Mouse (Mus musculus) embryo, embryonic 10.5 days (tissue): Measurements from ENCODE around the gene Tbc1d25.

ENCODE experiments used
- DNase-seq: peaks from one replicate; pipeline ENCODE4 v3.0.0-alpha.2; 2015; ENCODE audit warnings: low spot score

Tbc1d25 gene

GRCm38 (mm10) chrX:8179646-8180045, 3.7 kb upstream of the Tbc1d25 start:
- DNase-seq, result no peak

- DNase-seq, result no peak
These were observed 2.9 kb upstream of the Tbc1d25 start for GRCm38 (mm10) chrX:8178871-8179270.

GRCm38 (mm10) chrX:8175169-8175503, 845 bp downstream of the Tbc1d25 start:
- no peak for DNase-seq

DNA sequence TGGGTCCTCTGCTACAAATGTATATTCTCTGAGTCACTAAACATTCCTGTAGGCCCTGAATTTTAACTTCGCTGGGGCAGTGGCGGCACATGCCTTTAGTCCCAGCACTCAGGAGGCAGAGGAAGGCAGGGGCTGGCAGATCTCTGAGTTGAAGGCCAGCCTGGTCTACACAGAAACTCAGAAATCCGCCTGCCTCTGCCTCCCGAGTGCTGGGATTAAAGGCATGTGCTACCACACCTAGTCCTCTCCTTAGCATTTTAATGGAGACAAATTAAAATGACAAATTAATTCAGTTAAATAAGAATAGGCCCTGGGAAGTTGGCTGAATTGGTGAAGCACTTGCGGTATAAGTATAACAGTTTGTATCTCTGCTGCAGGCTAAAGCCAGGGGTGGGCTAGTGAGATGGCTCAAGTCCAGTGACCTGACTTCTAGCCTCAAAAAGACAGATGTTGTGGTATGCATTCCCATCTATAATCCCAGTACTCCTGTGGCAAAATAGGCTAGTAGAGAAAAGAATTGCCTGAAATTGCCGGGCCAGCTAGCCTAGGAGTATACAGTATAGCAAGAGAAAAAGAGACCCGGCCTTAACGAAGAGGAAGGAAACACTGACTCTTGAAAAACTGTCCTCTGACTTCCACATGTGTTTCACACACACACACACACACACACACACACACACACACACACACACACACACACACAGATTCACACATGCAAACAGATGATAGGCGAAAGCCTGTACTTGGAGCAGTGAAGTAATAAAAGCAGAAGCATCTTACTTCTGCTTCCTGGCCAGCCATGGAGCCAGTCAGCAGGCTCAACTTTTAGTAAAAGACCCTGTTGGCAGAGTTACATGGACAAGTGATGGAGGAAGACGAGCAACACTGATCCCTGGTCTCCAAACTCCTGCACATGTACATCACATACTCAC, 8.0 kb downstream of the Tbc1d25 start:
- no peak for DNase-seq

DNA sequence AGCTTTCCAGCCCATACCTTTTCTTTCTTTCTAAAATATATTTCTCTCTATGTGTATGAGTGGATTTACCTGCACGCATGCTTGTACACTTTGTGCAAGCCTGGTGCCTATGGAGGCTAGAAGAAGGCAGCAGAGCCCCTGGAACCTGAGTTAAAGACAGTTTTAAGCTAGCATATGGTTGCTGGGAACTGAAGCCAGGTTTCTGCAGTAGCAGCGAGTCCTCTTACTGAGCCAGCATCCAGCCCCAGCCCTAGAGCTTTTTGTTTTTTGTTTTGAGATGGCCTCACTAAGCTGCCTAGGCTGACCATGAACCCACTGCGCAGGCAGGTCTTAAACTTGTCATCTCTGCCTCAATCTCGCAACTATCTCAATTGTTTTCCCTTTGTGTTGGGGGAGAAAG, 11.5 kb downstream of the Tbc1d25 start:
- DNase-seq, result no peak

DNA sequence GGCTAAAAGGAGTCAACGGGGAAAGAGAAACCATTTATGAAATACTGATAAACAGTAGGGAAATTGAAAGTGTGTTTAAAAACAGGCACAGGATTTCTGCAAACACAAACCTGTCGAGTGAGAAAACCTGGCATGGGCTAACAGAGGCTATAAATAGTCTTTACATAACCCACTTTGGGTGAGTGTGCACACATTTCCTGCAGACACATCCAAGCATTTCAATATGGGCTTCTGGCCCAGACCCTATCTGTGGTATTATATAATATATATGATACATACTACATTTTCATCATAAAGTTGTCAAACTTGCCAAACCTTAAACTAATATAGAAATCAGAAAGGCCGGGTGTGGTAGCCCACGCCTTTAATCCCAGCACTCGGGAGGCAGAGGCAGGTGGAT, 12.9 kb downstream of the Tbc1d25 start:
- DNase-seq, result no peak

DNA sequence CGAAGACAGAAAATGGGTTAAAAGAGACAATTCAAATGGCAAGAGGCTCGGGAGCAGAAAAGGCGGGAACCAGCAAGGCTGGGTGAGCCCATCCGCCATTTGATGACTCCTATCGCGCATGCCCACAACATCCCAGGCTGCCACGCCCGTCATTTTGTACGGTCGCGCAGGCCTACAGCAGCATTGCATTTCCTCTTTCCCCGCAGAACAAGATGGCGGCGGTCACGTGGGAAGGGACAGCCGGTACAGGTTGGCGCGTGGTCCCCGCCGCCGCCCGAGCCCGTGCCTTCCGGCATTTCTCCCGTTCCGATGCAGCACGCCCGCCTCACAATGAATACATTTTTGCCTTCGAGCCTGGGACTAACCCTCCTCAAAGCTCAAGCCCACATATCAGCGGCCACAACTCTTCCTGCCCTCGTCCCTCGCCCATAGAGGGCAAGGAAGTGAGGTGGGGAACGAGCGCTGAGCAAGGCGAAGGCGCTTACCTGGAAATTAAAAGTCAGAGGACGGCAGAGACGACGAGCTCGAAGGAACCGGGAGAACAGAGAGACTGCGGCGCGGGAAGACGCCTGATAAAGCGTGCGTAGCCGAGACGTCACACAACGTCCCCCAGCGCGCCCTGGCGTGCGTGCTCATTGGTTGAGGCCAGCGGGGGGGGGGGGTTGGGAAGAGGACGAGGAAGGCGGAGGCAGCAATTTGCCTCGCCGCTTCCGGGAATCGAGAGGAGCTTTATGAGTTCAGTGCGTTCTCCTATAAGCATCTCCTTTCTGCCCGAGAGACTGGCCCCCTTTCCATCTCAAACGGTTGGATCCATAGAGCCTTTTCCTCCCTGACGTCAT, 30.6 kb downstream of the Tbc1d25 start, which contains the start of gene Rbm3:
Gene Rbm3 (minus strand): TSS at position 728 of the 839 bp plus-strand sequence.
- peak; percentile 89 for DNase-seq

- no peak for DNase-seq
These were observed 32.2 kb downstream of the Tbc1d25 start for GRCm38 (mm10) chrX:8143750-8144149.

- DNase-seq, result no peak
These were observed 33.0 kb downstream of the Tbc1d25 start for GRCm38 (mm10) chrX:8142948-8143347.

- no peak for DNase-seq
These were observed 34.9 kb downstream of the Tbc1d25 start for GRCm38 (mm10) chrX:8141058-8141457.

- DNase-seq, result no peak
These were observed 35.5 kb downstream of the Tbc1d25 start for GRCm38 (mm10) chrX:8140446-8140845.

DNA sequence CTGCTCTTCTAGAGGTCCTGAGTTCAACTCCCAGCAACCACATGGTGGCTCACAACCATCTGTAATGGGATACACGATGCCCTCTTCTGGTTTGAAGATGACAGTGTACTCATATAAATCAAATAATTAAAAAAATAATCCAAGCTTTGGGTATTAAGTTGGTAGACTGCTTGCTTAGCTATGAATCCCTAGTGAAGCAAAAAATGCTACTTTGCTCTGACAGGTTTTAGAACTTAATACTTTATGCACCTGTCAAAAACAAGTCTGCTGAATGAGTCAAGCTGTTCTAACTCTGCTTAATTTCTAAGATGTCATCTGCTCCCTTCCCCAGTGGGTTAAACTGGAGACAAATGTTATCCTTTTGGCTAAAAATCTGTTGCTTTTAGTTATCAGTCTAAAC, 36.5 kb downstream of the Tbc1d25 start:
- DNase-seq, result no peak

GRCm38 (mm10) chrX:8135886-8136285, 40.1 kb downstream of the Tbc1d25 start:
- no peak for DNase-seq

GRCm38 (mm10) chrX:8132017-8132976, 43.7 kb downstream of the Tbc1d25 start, which contains the start of gene Wdr13:
Gene Wdr13, minus strand, starts transcription at chrX:8132892.
- peak; percentile 89 for DNase-seq

- DNase-seq, result no peak
These were observed 44.6 kb downstream of the Tbc1d25 start for GRCm38 (mm10) chrX:8131393-8131792.

DNA sequence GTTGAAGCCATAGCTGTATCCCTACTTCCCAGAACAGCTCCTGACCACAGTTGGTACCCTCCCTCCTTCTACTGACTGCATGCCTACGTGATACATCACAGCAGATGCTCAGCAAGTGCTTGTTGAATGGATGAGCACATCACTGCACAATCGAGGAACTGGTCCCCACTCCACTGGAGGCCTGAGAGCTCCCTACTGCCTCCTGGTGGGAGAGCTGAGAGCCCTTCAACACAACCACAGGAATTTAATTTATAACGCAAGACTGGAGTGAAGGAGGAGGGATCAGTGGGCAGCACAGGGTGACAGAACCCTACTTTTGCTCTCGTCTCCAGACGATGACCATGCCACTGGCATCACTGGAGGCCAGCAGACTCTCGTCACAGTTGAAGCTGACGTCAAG, 50.7 kb downstream of the Tbc1d25 start:
- no peak for DNase-seq

- DNase-seq, result no peak
These were observed 52.0 kb downstream of the Tbc1d25 start for GRCm38 (mm10) chrX:8123821-8124470.

DNA sequence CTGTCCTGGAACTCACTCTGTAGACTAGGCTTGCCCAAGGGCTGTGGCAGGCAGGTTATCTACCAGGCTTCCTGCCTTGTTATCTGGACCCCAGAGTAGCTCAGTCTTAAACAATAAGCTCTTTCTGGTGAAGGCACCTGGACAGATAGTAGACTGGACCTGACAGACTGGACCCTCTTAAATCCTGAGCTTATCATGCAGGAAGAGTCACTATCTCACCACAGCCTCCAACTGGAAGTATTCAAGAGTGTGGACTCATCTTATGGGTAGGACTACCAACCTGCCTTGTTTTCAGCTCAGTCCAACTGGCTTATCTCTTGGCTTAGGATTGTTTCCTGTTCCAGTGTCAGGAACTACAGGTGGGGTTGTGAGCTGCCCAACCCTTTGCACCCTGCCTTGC, 58.7 kb downstream of the Tbc1d25 start:
- no peak for DNase-seq

- DNase-seq, result no peak
These were observed 60.7 kb downstream of the Tbc1d25 start for GRCm38 (mm10) chrX:8115275-8115674.

- DNase-seq, result no peak
These were observed 71.0 kb downstream of the Tbc1d25 start for GRCm38 (mm10) chrX:8105019-8105418.
